Mouse (Mus musculus): ENCODE data around the gene Pdcd2.
A peak's percentile ranks its signal among the peaks of the same experiment; 100 is the strongest.
"Not testable (repeated sequence)": the region's sequence is repeated elsewhere in the genome, so short reads cannot be mapped to it uniquely, and the experiment has no call there.

Pdcd2 gene

GRCm38 (mm10) chr17:15526986-15527810 is at the start of gene Pdcd2:
Gene Pdcd2, minus strand, starts transcription at chr17:15527301.
- DNase-seq, result peak; percentile 91

GRCm38 (mm10) chr17:15575056-15575455 is 48.0 kb upstream of the Pdcd2 start:
- DNase-seq, result no peak

DNA sequence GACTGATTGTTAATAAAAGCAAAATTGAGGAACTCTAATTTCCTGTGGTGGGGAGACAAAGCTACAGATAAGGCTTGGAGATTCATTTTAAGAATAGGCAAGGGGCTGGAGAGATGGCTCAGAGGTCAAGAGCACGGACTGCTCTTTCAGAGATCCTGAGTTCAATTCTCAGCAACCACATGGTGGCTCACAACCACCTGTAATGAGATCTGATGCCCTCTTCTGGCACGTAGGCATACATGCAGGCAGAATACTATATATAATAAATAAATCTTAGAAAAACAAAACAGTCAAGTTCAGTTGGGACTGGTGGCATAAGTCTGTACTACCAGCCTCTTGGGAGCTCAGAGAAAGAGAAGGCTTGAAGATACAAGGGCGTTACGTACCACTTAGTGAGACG is 39.8 kb upstream of the Pdcd2 start:
- DNase-seq, result no peak

DNA sequence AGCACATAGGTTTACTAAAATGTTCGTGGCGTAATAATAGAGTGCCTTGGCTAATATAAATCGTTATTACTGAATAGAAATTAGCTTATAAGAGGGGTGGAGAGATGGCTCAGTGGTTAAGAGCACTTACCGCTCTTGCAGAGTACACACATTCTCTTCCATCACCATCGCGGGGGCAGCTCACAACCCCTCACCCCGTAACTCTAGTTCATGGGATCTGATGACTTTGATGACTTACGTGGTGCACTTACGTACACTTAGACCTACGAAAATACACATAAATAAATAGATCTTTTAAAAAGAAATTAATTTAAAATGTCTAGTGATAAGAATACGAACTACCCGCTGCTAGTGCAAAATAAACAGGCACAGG is 37.8 kb upstream of the Pdcd2 start:
- DNase-seq, result peak; percentile 22

GRCm38 (mm10) chr17:15564014-15564927 is 37.2 kb upstream of the Pdcd2 start, which contains the start of gene Prdm9:
Gene Prdm9, minus strand, starts transcription at chr17:15564354.
- peak; percentile 100 for DNase-seq

DNA sequence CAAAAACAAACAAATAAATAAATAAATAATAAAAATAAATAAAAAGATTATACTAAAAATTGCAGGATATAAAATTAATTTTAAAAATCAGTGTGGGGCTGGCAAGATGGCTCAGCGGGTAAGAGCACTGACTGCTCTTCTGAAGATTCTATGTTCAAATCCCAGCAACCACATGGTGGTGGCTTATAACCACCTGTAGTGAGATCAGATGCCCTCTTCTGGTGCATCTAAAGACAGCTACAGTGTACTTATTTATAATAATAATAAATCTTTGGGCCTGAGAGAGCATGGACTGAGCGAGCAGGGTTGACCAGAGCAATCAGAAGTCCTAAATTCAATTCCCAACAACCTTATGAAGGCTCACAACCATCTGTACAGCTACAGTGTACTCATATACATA is 32.8 kb upstream of the Pdcd2 start:
- DNase-seq, result no peak

GRCm38 (mm10) chr17:15549713-15550112 is 22.6 kb upstream of the Pdcd2 start:
- DNase-seq, result no peak

- no peak for DNase-seq
Observed at GRCm38 (mm10) chr17:15546440-15546839, 19.3 kb upstream of the Pdcd2 start.

DNA sequence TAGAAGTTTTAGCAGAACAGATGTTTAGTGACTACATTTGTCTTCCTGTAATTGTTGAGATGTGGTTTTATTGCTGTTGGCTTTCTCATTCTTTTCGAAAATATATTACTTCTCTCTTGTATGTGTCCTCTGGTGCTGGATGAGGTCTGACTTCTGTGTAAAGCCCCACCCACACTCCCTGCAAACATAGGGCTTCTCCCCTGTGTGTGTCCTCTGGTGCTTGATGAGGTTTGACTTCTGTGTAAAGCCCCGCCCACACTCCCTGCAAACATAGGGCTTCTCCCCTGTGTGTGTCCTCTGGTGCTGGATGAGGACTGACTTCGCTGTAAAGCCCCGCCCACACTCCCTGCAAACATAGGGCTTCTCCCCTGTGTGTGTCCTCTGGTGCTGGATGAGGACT is 16.8 kb upstream of the Pdcd2 start:
- DNase-seq, result not testable (repeated sequence)

DNA sequence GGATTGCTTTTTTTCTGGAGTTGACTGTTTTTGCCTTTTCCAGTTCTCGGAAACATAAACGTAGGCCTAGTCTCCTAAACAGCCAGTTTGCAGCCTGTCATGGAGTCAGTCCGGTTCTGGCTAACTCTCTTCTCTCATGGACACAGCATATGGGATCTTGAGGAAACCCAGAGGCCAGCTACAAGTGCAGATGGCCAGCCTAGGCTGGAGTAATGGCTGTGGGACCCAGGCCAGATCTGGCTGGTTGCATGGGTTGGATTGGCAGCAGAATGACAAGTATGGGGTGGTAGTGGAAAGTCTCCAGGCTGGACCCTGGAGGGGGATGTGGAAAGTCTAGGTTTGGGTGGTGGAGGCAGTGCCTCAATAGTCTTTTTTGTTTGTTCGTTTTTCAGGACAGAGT is 13.2 kb upstream of the Pdcd2 start:
- no peak for DNase-seq

GRCm38 (mm10) chr17:15536457-15536904 is 9.4 kb upstream of the Pdcd2 start:
- DNase-seq, result no peak

DNA sequence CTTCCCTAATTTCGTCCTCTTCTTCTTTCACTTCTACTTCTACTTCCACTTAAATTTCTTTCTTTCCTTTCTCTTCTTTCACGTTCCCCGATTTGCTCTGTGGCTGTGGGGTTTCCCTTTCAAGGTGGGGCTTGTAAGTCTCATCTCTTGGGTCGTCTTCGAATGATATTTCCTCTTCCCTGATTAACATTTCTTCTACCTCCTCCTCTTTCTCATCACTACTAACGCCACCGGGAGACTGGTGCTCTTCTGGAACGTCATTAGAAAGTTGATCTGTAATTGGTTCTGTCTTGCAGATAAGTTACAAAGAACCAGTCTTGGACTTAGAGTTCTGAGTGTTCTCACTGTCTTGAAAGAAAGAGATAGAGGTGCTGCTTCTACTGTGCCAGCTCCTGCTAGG is 8.8 kb upstream of the Pdcd2 start:
- DNase-seq, result no peak

- DNase-seq, result peak; percentile 21
Observed at GRCm38 (mm10) chr17:15535162-15535800, 8.2 kb upstream of the Pdcd2 start.

- no peak for DNase-seq
Observed at GRCm38 (mm10) chr17:15530141-15530540, 3.0 kb upstream of the Pdcd2 start.

DNA sequence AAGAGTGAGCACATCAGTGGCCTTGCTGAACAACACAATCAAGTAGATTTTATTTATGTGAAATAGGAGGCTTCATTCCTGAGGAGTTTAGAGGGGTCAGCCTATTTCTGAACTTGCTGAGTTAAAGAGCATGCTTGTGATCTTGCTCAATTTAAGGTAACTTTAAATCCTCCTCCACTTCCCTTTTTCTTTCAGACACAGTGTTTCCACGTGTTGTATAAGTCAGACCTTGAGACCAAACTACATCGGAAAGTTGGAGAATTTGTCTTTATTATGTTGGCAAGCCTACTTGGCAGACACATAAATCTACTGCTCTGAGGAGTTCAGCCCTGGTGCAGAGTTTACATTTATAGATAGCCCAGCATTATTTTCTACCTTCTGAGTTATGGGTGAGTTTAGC is 1.8 kb upstream of the Pdcd2 start:
- DNase-seq, result no peak

DNA sequence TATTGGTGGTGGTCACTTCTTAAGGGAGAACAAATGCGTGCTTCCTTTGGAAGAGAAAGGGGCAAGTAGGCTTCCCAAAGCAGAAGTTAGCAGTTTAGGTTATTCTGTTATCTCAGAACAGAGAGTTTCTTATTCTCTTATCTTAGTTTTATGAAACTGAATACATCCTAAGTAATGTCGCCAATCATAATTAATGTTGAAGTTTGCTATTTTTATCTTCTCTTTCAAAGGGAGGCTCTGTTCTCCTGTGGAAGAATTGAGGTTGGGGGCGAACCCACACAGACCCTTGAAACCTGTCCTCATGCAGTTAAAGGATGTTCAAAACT is 673 bp upstream of the Pdcd2 start:
- DNase-seq, result no peak

DNA sequence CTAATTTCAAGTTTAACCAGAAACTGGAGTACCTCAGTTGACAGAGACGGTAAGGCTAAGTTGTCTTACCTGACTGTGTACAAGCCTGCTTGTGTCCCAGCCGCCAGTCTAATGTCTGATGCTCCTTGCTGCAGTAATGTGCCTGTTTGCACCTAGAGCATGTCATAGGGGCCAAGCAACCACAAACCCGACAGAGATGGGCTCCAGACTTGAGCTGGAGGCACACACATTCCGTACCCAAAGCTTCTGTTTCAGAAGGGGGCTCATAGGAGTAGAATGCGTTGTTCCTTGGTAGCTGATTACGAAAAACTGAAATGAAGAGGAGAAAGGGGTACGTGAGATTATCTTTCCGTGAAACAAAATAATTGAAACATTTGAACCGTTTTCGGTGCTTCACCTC is 797 bp downstream of the Pdcd2 start:
- DNase-seq, result no peak

DNA sequence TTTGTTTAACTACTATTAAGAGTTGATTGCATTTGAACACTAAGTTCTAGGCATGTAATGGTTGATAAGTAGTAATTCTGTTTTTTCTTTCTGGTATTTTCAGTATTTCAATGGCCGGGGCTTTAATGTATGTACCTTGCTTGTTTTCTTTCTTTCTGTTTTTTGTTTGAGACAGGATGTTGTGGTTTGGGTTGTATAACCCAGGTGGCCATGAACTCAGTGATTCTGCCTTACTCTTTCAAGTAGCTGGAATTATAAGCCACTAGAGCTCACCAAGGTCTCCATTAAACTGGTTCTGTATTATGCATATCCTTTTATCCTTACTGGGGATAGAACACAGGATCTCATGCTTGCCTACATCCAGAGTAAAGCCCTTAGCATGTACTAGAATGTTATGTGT is 8.3 kb downstream of the Pdcd2 start:
- DNase-seq, result no peak

DNA sequence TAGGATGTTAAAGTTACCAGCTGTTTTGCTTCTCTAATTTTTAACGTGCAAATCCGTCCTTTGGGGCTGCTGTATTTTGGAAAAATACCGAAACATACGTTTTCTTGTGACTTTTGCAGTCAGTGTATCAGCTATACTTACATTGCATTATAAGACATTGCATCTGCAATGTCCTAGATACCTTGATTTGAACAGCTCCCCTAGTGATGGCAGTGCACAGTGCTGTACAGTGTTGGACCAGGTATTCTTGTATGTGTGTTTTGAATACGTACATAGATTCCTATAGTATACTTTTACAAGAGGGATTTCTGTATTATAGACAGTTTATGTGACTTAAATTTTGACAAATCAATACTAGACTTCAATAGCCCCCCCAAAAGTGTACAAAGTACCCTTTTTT is 8.9 kb downstream of the Pdcd2 start:
- DNase-seq, result no peak

DNA sequence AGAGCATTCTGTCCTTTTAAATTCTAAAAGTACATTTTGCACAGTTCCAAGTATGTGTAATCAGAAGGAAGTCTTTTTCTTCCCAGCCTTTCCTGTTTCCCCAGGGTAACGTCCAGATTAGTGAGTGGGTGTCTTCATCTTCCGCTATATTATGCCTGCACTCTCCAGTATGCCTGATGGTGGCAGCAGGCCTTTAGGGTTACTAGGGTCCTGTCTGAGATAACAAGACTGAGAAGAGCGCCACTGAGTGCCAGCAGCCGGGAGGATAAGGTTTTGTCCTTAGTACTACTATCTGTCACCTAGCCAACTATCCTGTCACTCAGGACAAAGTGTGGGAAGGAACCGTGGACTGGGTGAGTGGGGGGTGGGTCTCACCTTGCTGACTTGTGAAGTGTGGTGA is 9.3 kb downstream of the Pdcd2 start:
- no peak for DNase-seq

DNA sequence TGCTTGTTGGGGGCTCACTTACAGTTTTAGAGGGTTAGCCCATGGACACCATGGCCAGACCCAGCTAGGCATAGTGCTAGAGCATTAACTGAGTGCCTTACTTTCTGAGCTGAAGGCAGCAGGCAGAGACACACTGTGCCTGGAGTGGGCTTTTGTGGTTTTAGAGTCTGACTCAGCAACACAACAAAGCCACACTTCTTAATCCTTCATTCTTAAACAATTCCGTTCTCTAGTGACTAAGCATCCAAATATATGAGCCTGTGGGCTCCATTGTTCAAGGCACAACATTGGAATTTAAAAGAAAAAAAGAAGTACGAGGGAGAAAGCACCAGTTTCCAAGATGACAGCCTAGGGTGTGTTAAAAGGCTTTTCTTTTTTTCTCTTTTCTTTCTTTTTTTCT is 16.4 kb downstream of the Pdcd2 start:
- no peak for DNase-seq

DNA sequence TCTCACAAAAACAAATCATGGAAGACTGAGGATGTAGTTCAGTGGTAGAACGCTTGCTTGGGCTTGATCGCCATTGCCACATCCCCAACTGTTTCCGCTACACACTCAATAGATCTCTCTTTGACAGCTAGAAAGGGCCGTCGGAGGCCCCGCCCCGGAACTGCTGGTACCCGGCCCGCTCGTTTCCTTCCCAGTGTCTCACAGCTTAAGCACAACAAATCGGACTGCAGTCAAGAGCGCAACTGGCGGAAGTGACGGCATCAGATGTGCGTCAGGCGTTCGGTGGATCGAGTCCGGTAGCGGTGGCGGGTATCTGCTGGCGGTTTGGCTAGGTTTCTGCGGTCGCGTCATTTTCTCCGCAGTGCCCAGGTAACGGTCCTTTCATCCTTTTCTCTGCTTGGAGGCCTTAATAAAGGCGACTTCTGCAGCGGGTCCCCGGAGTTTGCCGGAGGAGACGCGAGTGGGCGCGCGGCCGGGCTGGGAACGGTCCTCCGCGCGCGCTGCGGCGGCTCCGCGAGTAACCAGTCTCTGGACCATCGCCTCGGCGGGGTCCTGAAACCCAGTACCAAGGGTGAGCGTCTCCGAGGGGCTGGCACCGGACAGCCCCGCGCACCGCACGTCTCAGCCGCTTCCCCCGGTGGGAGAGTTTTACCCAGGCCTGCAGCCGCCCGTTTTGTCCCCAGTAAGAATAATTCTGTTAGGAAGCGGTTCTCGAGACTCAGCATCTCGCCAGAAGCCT is 27.3 kb downstream of the Pdcd2 start, which contains the start of the genes Psmb1 and Tbp:
Gene Psmb1, minus strand, starts transcription at position 96 of the 739 bp plus-strand sequence.
Gene Tbp, plus strand, starts transcription at position 233 of the 739 bp plus-strand sequence.
- peak; percentile 94 for DNase-seq

GRCm38 (mm10) chr17:15498753-15499113 is 28.4 kb downstream of the Pdcd2 start:
- no peak for DNase-seq

All from cerebellum, adult 8-10 months (tissue).